Mouse (Mus musculus): ENCODE measurements around the gene Poln. TPM values are rescaled to one million over a fixed set of nuclear protein-coding genes. Genes with fewer than 3 reads are reported as not detected.

Gene Poln
- polyA plus RNA-seq, 1 experiment from 2014 or later = 0.45 TPM

DNA sequence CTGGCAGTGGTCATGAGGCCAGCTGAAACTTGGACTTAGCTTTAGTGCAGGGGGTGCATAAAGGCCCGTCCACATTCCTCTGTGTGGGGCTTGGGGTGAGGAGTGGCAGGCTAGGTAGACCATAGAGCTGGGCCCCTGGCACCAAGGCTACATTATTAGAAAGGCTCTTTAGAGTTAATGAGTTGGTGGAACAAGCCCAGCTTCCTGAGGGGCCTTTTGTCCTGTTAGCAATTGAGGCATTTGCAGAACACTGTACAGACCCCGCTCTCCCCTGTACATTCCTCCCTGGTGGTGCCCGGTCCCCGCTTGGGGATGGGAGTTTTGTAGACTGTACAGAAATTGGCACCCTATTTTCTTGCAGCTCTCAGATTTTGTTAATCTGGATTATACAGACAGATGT is 166.6 kb downstream of the Poln start:
- no peak for ATAC-seq (replicated peaks; ENCODE audit: insufficient number of reproducible peaks, insufficient read depth, low FRiP score, low read depth)
- H3K27me3 ChIP-seq = peaks cover 30% of the 10 kb centered on the region
- H3K4me1 ChIP-seq (replicated peaks) = peaks cover 3% of the 10 kb centered on the region
- H3K4me3 ChIP-seq = no peak overlapping the region
- no peaks in the 10 kb centered on the region for H3K36me3 ChIP-seq
- no peak overlapping the region for H3K27ac ChIP-seq
- H3K9ac ChIP-seq = no peak overlapping the region
- 85% methylated on average over 4 of the region's 4 CpGs for WGBS
- H3K4me2 ChIP-seq = no peak overlapping the region
- H3K9me3 ChIP-seq (replicated peaks) = no peaks in the 10 kb centered on the region

DNA sequence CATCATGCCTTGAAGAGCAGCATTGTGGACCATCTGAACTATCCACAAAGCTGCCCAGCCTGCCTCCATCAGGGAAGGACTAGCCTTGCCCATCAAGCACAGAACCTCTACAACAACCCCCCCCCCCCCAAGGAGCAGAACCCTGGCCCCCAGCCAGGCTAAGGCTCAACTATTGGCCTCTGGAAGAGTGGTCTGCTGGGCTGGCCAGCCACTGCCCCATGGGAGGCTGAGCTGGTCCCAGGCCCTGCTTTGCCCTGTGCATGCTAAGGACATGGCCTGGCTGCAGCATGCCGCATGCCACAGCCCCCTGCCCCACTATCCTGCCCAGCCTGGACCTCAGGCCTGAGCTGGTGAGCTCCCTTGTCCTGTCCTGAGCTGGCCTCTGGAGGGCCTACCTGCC is 167.8 kb downstream of the Poln start:
- ATAC-seq (replicated peaks; ENCODE audit: insufficient number of reproducible peaks, insufficient read depth, low FRiP score, low read depth) = no peak
- peaks cover 15% of the 10 kb centered on the region for H3K4me1 ChIP-seq (replicated peaks)
- H3K27me3 ChIP-seq = peaks cover 43% of the 10 kb centered on the region
- H3K36me3 ChIP-seq = no peaks in the 10 kb centered on the region
- no peak overlapping the region for H3K4me2 ChIP-seq
- no peak overlapping the region for H3K27ac ChIP-seq
- no peak overlapping the region for H3K4me3 ChIP-seq
- no peak overlapping the region for H3K9ac ChIP-seq
- no peaks in the 10 kb centered on the region for H3K9me3 ChIP-seq (replicated peaks)
- WGBS = 100% methylated on average over 1 of the region's 1 CpGs

- WGBS = 94% methylated on average over 25 of the region's 25 CpGs
- Histone ChIP-seq H3K4me3 (no peak overlapping the region), H3K27ac (no peak overlapping the region), H3K9me3 (replicated peaks) (no peaks in the 10 kb centered on the region), H3K4me2 (no peak overlapping the region), H3K27me3 (peaks cover 48% of the 10 kb centered on the region), H3K9ac (no peak overlapping the region), H3K4me1 (replicated peaks) (peaks cover 21% of the 10 kb centered on the region), H3K36me3 (no peaks in the 10 kb centered on the region)
- ATAC-seq (replicated peaks; ENCODE audit: insufficient number of reproducible peaks, insufficient read depth, low FRiP score, low read depth) = no peak
Observed at GRCm38 (mm10) chr5:34000809-34001208, 168.4 kb downstream of the Poln start.

- Histone ChIP-seq H3K36me3 (no peaks in the 10 kb centered on the region), H3K4me1 (replicated peaks) (peaks cover 25% of the 10 kb centered on the region), H3K4me3 (no peak overlapping the region), H3K4me2 (no peak overlapping the region), H3K27me3 (peaks cover 61% of the 10 kb centered on the region), H3K9ac (no peak overlapping the region), H3K9me3 (replicated peaks) (no peaks in the 10 kb centered on the region), H3K27ac (no peak overlapping the region)
- 69% methylated on average over 6 of the region's 6 CpGs for WGBS
- ATAC-seq (replicated peaks; ENCODE audit: insufficient number of reproducible peaks, insufficient read depth, low FRiP score, low read depth) = no peak
Observed at GRCm38 (mm10) chr5:33999466-34000090, 169.7 kb downstream of the Poln start.

DNA sequence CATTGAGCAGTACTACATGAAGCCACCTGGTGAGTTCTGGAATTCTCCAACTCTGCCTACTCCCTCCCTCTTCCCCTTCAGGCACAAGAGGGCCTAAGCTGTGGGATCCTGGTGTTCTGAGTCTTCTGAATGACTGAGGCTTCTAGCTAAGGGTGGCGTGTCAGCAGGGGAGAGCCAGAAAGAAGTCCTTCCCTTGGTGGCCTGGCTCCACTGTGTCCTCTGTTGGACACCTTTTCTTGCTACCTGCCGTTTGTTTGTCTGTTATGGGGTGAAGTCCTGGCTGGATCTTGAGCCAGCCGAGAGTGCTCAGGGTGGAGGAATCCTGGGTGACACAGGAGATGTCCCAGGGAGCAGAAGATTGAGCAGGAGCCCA is 170.8 kb downstream of the Poln start:
- Histone ChIP-seq H3K9me3 (replicated peaks) (no peaks in the 10 kb centered on the region), H3K4me3 (no peak overlapping the region), H3K4me2 (no peak overlapping the region), H3K27me3 (peaks cover 67% of the 10 kb centered on the region), H3K4me1 (replicated peaks) (peaks cover 25% of the 10 kb centered on the region), H3K36me3 (no peaks in the 10 kb centered on the region), H3K27ac (no peak overlapping the region), H3K9ac (no peak overlapping the region)
- ATAC-seq (replicated peaks; ENCODE audit: insufficient number of reproducible peaks, insufficient read depth, low FRiP score, low read depth) = no peak
- WGBS = 83% methylated on average over 3 of the region's 3 CpGs

DNA sequence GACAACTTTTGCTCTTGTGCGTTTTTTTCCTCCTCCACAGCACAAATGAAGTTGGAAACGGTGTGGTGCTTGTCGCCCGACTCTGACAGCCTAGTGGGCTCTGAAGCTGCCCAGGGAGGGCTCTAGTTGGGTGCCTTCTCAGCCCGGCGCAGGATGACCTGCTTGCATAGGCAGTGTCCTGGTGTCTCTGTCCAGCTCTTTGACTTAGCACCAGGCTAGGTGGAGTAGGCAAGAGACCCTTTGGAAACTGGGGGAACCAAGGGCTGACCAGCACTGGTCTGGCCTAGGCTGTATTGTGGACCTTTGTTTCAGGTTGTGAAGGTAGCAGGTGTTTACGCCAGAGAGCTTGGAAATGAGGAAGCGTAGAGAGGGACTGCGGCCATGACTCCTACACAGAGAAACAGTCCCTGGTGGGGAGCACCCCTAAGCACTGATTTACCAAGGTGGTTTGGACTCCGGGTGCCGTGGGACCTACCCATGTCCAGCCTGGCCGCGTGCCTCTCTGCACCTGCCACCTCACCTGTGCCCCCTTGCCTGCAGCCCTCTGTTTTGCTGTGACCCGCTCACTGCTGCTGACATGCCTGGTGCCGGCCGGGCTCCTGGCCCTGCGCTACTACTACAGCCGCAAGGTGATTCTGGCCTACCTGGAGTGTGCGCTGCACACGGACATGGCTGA is 171.3 kb downstream of the Poln start:
- Histone ChIP-seq H3K27me3 (peaks cover 67% of the 10 kb centered on the region), H3K9me3 (replicated peaks) (no peaks in the 10 kb centered on the region), H3K4me2 (peak overlapping the region; percentile 95), H3K4me1 (replicated peaks) (peaks cover 25% of the 10 kb centered on the region), H3K36me3 (no peaks in the 10 kb centered on the region), H3K9ac (no peak overlapping the region), H3K27ac (no peak overlapping the region), H3K4me3 (peak overlapping the region; percentile 70)
- ATAC-seq (replicated peaks; ENCODE audit: insufficient number of reproducible peaks, insufficient read depth, low FRiP score, low read depth) = no peak
- WGBS = 75% methylated on average over 20 of the region's 20 CpGs

- no peaks in the 10 kb centered on the region for H3K9me3 ChIP-seq (replicated peaks)
- peaks cover 67% of the 10 kb centered on the region for H3K27me3 ChIP-seq
- peak; percentile 24; the same call in 1 of the 2 replicates for ATAC-seq (replicated peaks; ENCODE audit: insufficient number of reproducible peaks, insufficient read depth, low FRiP score, low read depth)
- H3K4me2 ChIP-seq = peak overlapping the region; percentile 95
- no peaks in the 10 kb centered on the region for H3K36me3 ChIP-seq
- H3K27ac ChIP-seq = peak overlapping the region; percentile 49
- H3K4me1 ChIP-seq (replicated peaks) = peaks cover 25% of the 10 kb centered on the region
- WGBS = under 1% methylated on average over 78 of the region's 80 CpGs
- H3K4me3 ChIP-seq = peak overlapping the region; percentile 70
- H3K9ac ChIP-seq = peak overlapping the region; percentile 70
Observed at GRCm38 (mm10) chr5:33997051-33997741, 172.1 kb downstream of the Poln start.

- 0% methylated on average over 48 of the region's 55 CpGs for WGBS
- Histone ChIP-seq H3K4me3 (peak overlapping the region; percentile 70), H3K9ac (peak overlapping the region; percentile 70), H3K4me2 (peak overlapping the region; percentile 95), H3K27ac (peak overlapping the region; percentile 49), H3K9me3 (replicated peaks) (no peaks in the 10 kb centered on the region), H3K36me3 (no peaks in the 10 kb centered on the region), H3K4me1 (replicated peaks) (peaks cover 25% of the 10 kb centered on the region), H3K27me3 (peaks cover 67% of the 10 kb centered on the region)
- peak; percentile 13; the same call in 1 of the 2 replicates for ATAC-seq (replicated peaks; ENCODE audit: insufficient number of reproducible peaks, insufficient read depth, low FRiP score, low read depth)
Observed at GRCm38 (mm10) chr5:33996694-33997045, 172.6 kb downstream of the Poln start.

DNA sequence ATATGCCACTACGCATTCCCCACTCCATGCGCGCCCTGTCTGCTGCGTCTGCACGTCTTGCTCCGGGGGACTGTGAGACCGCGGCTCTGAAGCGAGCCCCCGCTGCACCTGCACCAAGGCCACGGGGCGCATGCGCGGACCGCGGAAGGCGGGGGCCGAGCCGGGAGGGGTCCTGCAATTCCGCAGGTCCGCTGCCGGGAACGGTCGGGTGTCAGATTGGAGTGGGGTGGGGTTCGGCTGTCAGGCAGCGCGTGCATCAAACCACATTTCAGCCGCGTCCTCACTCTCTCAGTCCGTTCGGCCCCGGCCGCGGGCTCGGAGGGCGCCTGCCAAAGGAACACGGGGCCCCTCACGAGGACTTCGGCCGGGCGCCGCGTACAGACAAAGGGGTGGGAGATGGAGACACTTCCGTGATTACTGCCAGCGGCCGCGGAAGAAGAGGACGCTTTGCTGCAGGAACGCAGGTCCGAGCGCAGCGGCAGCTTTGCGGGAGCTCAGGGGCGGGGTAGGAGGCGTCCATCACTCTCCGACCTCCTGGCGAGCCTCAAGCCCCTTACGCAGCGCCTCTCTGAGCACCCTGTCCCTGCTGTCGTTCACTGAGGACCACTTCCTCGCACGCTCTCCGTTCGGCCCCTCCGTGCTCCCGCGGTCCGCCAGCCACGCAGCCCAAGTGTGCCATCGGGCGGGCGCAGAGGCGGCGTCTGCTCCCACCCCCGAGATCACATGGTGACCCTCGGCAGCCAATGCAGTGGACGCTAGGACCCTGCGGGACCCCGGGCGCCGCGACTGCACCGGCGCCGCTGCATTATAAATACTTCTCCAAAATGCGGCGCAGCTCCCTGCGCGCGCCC is 173.2 kb downstream of the Poln start, which contains the start of gene Nat8l:
Gene Nat8l, plus strand, starts transcription at position 142 of the 851 bp plus-strand sequence.
- Histone ChIP-seq H3K4me1 (replicated peaks) (peaks cover 25% of the 10 kb centered on the region), H3K36me3 (no peaks in the 10 kb centered on the region), H3K9me3 (replicated peaks) (no peaks in the 10 kb centered on the region), H3K4me3 (peak within 1 kb of the TSS; percentile 70), H3K27ac (peak within 1 kb of the TSS; percentile 49), H3K27me3 (peaks cover 67% of the 10 kb centered on the region), H3K4me2 (peak within 1 kb of the TSS; percentile 95), H3K9ac (peak within 1 kb of the TSS; percentile 70)
- ATAC-seq (replicated peaks; ENCODE audit: insufficient number of reproducible peaks, insufficient read depth, low FRiP score, low read depth) = peak; percentile 73
- WGBS = under 1% methylated on average over 89 of the region's 90 CpGs

DNA sequence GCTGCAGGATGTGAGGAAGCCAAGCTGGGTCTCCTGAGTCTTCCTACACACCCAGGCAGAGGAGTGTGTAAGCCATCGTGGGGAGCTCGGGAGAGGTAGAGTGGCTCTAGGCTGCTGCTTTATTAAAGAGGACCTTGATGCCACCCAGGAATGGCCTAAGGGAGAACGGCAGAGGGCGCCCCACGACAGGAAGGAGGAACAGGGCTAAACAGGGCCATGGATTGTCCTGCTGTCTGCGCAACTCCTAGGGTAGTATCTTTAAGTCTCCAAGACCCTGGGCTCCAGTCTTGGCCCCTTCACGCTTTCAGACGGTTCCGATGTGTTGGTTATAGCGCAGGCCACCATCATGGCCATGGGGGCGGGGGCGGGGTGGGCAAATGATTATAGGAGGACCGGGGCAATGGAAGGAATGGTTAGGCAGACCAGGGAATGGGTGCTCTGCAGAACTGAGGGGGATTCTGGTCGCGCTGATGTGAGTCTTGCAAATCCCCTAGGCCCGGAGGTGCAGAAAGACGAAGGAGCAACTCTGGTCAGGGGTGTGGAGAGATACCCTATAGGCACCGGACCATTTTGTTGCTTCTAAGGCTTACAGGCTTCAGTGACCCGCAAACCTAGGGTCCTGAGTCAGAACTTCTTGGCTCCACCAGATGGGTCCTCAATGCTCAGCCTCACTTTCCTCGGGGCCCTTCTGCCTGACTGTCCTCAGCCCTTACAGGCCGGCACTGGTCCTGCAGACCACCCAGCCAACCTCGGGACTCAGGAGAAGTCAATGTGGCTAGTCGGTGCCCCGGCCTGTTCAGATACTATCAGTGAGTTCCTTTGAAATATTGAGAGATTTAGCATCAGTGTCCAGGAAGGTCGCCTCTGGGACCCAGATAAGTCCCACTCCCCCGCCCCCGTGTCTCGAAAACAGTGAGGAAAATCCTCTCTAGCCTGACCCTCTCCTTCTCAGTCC is 174.3 kb downstream of the Poln start:
- Histone ChIP-seq H3K4me3 (peak overlapping the region; percentile 70), H3K9ac (0 out of 2 replicates have a peak overlapping the region, but pooled peaks have one; percentile 70), H3K27me3 (peaks cover 59% of the 10 kb centered on the region), H3K4me1 (replicated peaks) (peaks cover 25% of the 10 kb centered on the region), H3K4me2 (peak overlapping the region; percentile 95), H3K27ac (no peak overlapping the region), H3K36me3 (no peaks in the 10 kb centered on the region), H3K9me3 (replicated peaks) (no peaks in the 10 kb centered on the region)
- 33% methylated on average over 28 of the region's 28 CpGs for WGBS
- no peak for ATAC-seq (replicated peaks; ENCODE audit: insufficient number of reproducible peaks, insufficient read depth, low FRiP score, low read depth)

All from heart, embryonic 15.5 days (tissue).